In the genomic region with DNA sequence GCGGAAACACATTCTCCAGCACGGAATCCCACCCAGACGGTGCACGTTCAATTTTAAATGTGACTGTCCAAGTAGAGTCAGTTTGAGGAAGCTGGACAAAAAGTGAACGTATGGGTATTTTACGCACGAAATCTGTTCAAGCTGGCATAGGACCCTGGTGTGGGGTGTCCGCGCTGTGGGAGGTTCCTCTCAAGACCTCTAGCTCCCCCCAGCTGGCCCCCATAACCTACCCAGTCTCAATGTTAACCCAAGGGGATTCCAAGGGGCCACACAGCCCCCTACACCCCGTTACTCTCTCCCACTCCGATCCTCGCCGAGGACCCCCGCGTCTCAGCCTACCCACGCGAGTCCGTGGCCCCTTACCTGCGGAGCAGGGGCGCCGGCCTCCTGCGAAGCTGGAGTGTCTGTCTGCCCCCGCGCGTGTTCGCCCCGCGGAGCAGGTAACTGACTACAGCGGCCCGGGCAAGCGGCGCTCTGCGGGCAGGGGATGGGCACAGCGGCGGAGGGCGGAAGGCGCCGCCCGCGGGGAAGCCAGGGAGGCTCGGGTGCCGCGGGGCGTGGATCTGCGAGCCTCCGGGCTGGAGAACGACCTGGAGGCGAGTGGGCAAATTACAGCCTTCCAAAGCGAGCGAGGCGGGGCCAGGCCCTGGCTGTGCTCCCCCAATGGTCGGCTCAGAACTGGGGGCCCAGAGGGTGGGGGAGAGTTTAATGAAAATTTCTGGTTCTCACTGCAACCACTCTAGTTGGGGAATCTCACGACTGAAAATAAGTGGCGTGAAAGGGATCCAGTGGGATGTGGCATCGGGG, we compare ENCODE assay signal across 11 mouse cellular contexts. TPM values are rescaled to one million over a fixed set of nuclear protein-coding genes. Genes with fewer than 3 reads are reported as not detected.
A peak's percentile ranks its signal among the peaks of the same experiment; 100 is the strongest.
DNase-seq lines count a peak whose midpoint lies in the region; ATAC-seq and TF ChIP-seq lines count a peak whose summit lies in the region.
"Not testable (repeated sequence)": the region's sequence is repeated elsewhere in the genome, so short reads cannot be mapped to it uniquely, and the experiment has no call there.
"Had no signal": no experiment of that assay in that cellular context is flagged by ENCODE, and none has a peak within 500 bp of the region (broad histone marks: within the 10 kb centered on the region; RNA-seq: fewer than 3 reads in every experiment).

No protein-coding gene starts in this region.

- TF ChIP-seq CTCF in heart, adult 2 months (IDR thresholded peaks at IDR 0.05); stomach, postnatal 0 days (IDR thresholded peaks at IDR 0.05; ENCODE audit: low read depth): not testable (repeated sequence)

- not testable (repeated sequence) for H3K79me2 ChIP-seq in heart, adult 2 months (replicated peaks; ENCODE audit: control insufficient read depth, insufficient read depth, low read length)

- under 1% methylated on average over 55 of the region's 55 CpGs for WGBS in embryonic facial prominence, embryonic 12.5 days
- WGBS in heart, adult 2 months: 3% methylated on average over 55 of the region's 55 CpGs
- WGBS in hindbrain, embryonic 14.5 days: under 1% methylated on average over 53 of the region's 55 CpGs
- WGBS in lung, embryonic 15.5 days: under 1% methylated on average over 55 of the region's 55 CpGs
- WGBS in neural tube, embryonic 11.5 days: under 1% methylated on average over 53 of the region's 55 CpGs
- WGBS in stomach, postnatal 0 days: 2% methylated on average over 51 of the region's 55 CpGs

- H3K36me3 ChIP-seq in embryonic facial prominence, embryonic 12.5 days; heart, adult 2 months (ENCODE audit: control insufficient read depth, insufficient read depth, low read length); hindbrain, embryonic 14.5 days (replicated peaks; ENCODE audit: control insufficient read depth, insufficient read depth); lung, embryonic 15.5 days; neural tube, embryonic 11.5 days (ENCODE audit: control insufficient read depth, insufficient read depth, low read length); stomach, postnatal 0 days (ENCODE audit: control insufficient read depth, insufficient read depth, low read length): not testable (repeated sequence)

- H3K4me1 ChIP-seq in embryonic facial prominence, embryonic 12.5 days: peaks cover 14% of the 10 kb centered on the region
- H3K4me1 ChIP-seq in heart, adult 2 months (ENCODE audit: control insufficient read depth, insufficient read depth, low read length); hindbrain, embryonic 14.5 days (replicated peaks; ENCODE audit: control insufficient read depth, insufficient read depth, low read length); neural tube, embryonic 11.5 days (ENCODE audit: control insufficient read depth, insufficient read depth, low read length); stomach, postnatal 0 days (replicated peaks; ENCODE audit: control insufficient read depth, insufficient read depth): not testable (repeated sequence)
- peaks cover 21% of the 10 kb centered on the region for H3K4me1 ChIP-seq in lung, embryonic 15.5 days

- peaks cover 40% of the 10 kb centered on the region for H3K27me3 ChIP-seq in embryonic facial prominence, embryonic 12.5 days
- peaks cover 21% of the 10 kb centered on the region for H3K27me3 ChIP-seq in heart, adult 2 months (ENCODE audit: control insufficient read depth, insufficient read depth, low read length)
- H3K27me3 ChIP-seq in hindbrain, embryonic 14.5 days (ENCODE audit: control insufficient read depth, insufficient read depth, low read length): peaks cover 52% of the 10 kb centered on the region
- H3K27me3 ChIP-seq in lung, embryonic 15.5 days: peaks cover 58% of the 10 kb centered on the region
- H3K27me3 ChIP-seq in neural tube, embryonic 11.5 days (ENCODE audit: control insufficient read depth, insufficient read depth, low read length): peaks cover 53% of the 10 kb centered on the region
- peaks cover 14% of the 10 kb centered on the region; the same call in 1 of the 2 replicates for H3K27me3 ChIP-seq in stomach, postnatal 0 days (ENCODE audit: control insufficient read depth, insufficient read depth, low read length)

- H3K4me2 ChIP-seq in embryonic facial prominence, embryonic 12.5 days (replicated peaks): peak overlapping the region; percentile 38
- peak overlapping the region; percentile 12 for H3K4me2 ChIP-seq in hindbrain, embryonic 14.5 days (replicated peaks)
- H3K4me2 ChIP-seq in lung, embryonic 15.5 days: peak overlapping the region; percentile 99
- H3K4me2 ChIP-seq in neural tube, embryonic 11.5 days (ENCODE audit: low read depth): peak overlapping the region; percentile 19; the same call in 1 of the 2 replicates
- H3K4me2 ChIP-seq in stomach, postnatal 0 days (replicated peaks; ENCODE audit: low read depth): not testable (repeated sequence)

- intact Hi-C loops in heart, adult 2 months (cut with DNase I): not testable (repeated sequence)

- not testable (repeated sequence) for H3K27ac ChIP-seq in embryonic facial prominence, embryonic 12.5 days; heart, adult 2 months; hindbrain, embryonic 14.5 days; lung, embryonic 15.5 days; neural tube, embryonic 11.5 days (ENCODE audit: low read depth, low read length); stomach, postnatal 0 days (replicated peaks)

- not testable (repeated sequence) for ATAC-seq in embryonic facial prominence, embryonic 12.5 days (ENCODE audit: insufficient number of reproducible peaks, insufficient read depth, low FRiP score, low TSS enrichment); hindbrain, embryonic 14.5 days (ENCODE audit: low FRiP score); lung, embryonic 15.5 days (ENCODE audit: borderline replicate concordance, extremely low read depth, low FRiP score, low TSS enrichment); neural tube, embryonic 11.5 days (ENCODE audit: insufficient read depth, low FRiP score, low TSS enrichment); stomach, postnatal 0 days (ENCODE audit: low FRiP score, low TSS enrichment)

- peak overlapping the region; percentile 22; the same call in 1 of the 2 replicates for H3K4me3 ChIP-seq in embryonic facial prominence, embryonic 12.5 days
- H3K4me3 ChIP-seq in heart, adult 2 months: 0 out of 2 replicates have a peak overlapping the region, but pooled peaks have one; percentile 16
- not testable (repeated sequence) for H3K4me3 ChIP-seq in hindbrain, embryonic 14.5 days (replicated peaks; ENCODE audit: low read length)
- peak overlapping the region; percentile 27 for H3K4me3 ChIP-seq in lung, embryonic 15.5 days
- H3K4me3 ChIP-seq in neural tube, embryonic 11.5 days (ENCODE audit: low read depth, low read length): peak overlapping the region; percentile 13; the same call in 1 of the 2 replicates
- peak overlapping the region; percentile 18; the same call in 1 of the 2 replicates for H3K4me3 ChIP-seq in stomach, postnatal 0 days (ENCODE audit: low read depth, low read length)

- TF ChIP-seq EP300 in heart, adult 2 months (IDR thresholded peaks at IDR 0.05; ENCODE audit: insufficient read depth, low read depth, low read length); stomach, postnatal 0 days (optimal IDR thresholded peaks at IDR 0.05): not testable (repeated sequence)

- not testable (repeated sequence) for H3K9ac ChIP-seq in embryonic facial prominence, embryonic 12.5 days; heart, adult 2 months (ENCODE audit: low read depth, low read length); hindbrain, embryonic 14.5 days; lung, embryonic 15.5 days; neural tube, embryonic 11.5 days (ENCODE audit: low read length); stomach, postnatal 0 days (ENCODE audit: low read length)

- not testable (repeated sequence) for H3K9me3 ChIP-seq in embryonic facial prominence, embryonic 12.5 days; hindbrain, embryonic 14.5 days (ENCODE audit: control insufficient read depth, low read length); lung, embryonic 15.5 days; neural tube, embryonic 11.5 days (ENCODE audit: control insufficient read depth, low read length); stomach, postnatal 0 days (ENCODE audit: control insufficient read depth, low read length)

- TF ChIP-seq POLR2A in heart, adult 2 months (IDR thresholded peaks at IDR 0.05; ENCODE audit: insufficient read depth, low read depth, low read length): not testable (repeated sequence)

- DNase-seq in Muller cell, postnatal 12 days (ENCODE audit: inconsistent ontology term): peak; percentile 29
- DNase-seq in heart, adult 2 months: peak; percentile 28 to 49
- not testable (repeated sequence) for DNase-seq in hindbrain, embryonic 14.5 days (ENCODE audit: low spot score)
- DNase-seq in kidney, postnatal 4 days: peak; percentile 38 to 49
- DNase-seq in neural tube, embryonic 11.5 days (ENCODE audit: low spot score): peak; percentile 31
- peak; percentile 38 for DNase-seq in stomach, postnatal 0 days (ENCODE audit: low spot score)

RNA-seq across cellular contexts. Expression of a gene that starts 2.2 kb away (rescaled TPM):
- 13.6 and 19.9 TPM in 2 replicates for polyA plus RNA-seq in embryonic facial prominence, embryonic 12.5 days (2016; fragmentation: Nextera tagmentation; extraction: Ambion mirVana)
- 1 to 10 TPM in 1 of 2 experiments, under 1 TPM in 1; 0.86 to 1.2 TPM for total RNA-seq in heart, adult 2 months (2021)
- 1.4 and 8.7 TPM in 2 replicates for polyA plus RNA-seq in heart, adult 2 months (2012; rRNA removed)
- 3.0 and 5.9 TPM in 2 replicates for polyA plus RNA-seq in hindbrain, embryonic 14.5 days (2014; fragmentation: Nextera tagmentation; extraction: Ambion mirVana)
- polyA plus RNA-seq in lung, embryonic 15.5 days (2015; fragmentation: Nextera tagmentation; extraction: Ambion mirVana): 18.5 and 23.1 TPM in 2 replicates
- 10.1 and 16.1 TPM in 2 replicates for polyA plus RNA-seq in neural tube, embryonic 11.5 days (2014; fragmentation: Nextera tagmentation; extraction: Ambion mirVana)
- polyA plus RNA-seq in stomach, postnatal 0 days (2015; fragmentation: Nextera tagmentation; extraction: Ambion mirVana): 12.9 and 16.2 TPM in 2 replicates
- total RNA-seq: midbrain, postnatal 0 days had no signal

RNA-seq across cellular contexts. Expression of a gene that starts 7.1 kb away (rescaled TPM):
- polyA plus RNA-seq in embryonic facial prominence, embryonic 12.5 days (2016; fragmentation: Nextera tagmentation; extraction: Ambion mirVana): 8.6 and 8.9 TPM in 2 replicates
- total RNA-seq in heart, adult 2 months (2021): not detected
- polyA plus RNA-seq in heart, adult 2 months (2012; rRNA removed): 0.15 and 0.23 TPM in 2 replicates
- 0.29 and 0.98 TPM in 2 replicates for polyA plus RNA-seq in hindbrain, embryonic 14.5 days (2014; fragmentation: Nextera tagmentation; extraction: Ambion mirVana)
- polyA plus RNA-seq in lung, embryonic 15.5 days (2015; fragmentation: Nextera tagmentation; extraction: Ambion mirVana): 8.0 and 10.7 TPM in 2 replicates
- 10.4 and 10.9 TPM in 2 replicates for polyA plus RNA-seq in neural tube, embryonic 11.5 days (2014; fragmentation: Nextera tagmentation; extraction: Ambion mirVana)
- polyA plus RNA-seq in stomach, postnatal 0 days (2015; fragmentation: Nextera tagmentation; extraction: Ambion mirVana): 5.3 and 6.0 TPM in 2 replicates
- total RNA-seq: layer of hippocampus, postnatal 25 days had no signal
- polyA plus RNA-seq: CD4-positive, CD25-positive, alpha-beta regulatory T cell, adult 4 months; midbrain, postnatal 0 days had no signal

RNA-seq across cellular contexts. Expression of a gene that starts 7.1 kb away (rescaled TPM):
- 0.37 and 0.73 TPM in 2 replicates for polyA plus RNA-seq in embryonic facial prominence, embryonic 12.5 days (2016; fragmentation: Nextera tagmentation; extraction: Ambion mirVana)
- not detected for total RNA-seq in heart, adult 2 months (2021)
- not detected in 2 replicates for polyA plus RNA-seq in heart, adult 2 months (2012; rRNA removed)
- 0.25 and 0.34 TPM in 2 replicates for polyA plus RNA-seq in hindbrain, embryonic 14.5 days (2014; fragmentation: Nextera tagmentation; extraction: Ambion mirVana)
- 0.89 and 1.3 TPM in 2 replicates for polyA plus RNA-seq in lung, embryonic 15.5 days (2015; fragmentation: Nextera tagmentation; extraction: Ambion mirVana)
- polyA plus RNA-seq in neural tube, embryonic 11.5 days (2014; fragmentation: Nextera tagmentation; extraction: Ambion mirVana): 0.32 and 0.57 TPM in 2 replicates
- polyA plus RNA-seq in stomach, postnatal 0 days (2015; fragmentation: Nextera tagmentation; extraction: Ambion mirVana): 0.36 and 0.51 TPM in 2 replicates
- total RNA-seq: layer of hippocampus, postnatal 25 days; midbrain, postnatal 0 days had no signal
